Mouse (Mus musculus): ENCODE results near the gene Rora.

DNA sequence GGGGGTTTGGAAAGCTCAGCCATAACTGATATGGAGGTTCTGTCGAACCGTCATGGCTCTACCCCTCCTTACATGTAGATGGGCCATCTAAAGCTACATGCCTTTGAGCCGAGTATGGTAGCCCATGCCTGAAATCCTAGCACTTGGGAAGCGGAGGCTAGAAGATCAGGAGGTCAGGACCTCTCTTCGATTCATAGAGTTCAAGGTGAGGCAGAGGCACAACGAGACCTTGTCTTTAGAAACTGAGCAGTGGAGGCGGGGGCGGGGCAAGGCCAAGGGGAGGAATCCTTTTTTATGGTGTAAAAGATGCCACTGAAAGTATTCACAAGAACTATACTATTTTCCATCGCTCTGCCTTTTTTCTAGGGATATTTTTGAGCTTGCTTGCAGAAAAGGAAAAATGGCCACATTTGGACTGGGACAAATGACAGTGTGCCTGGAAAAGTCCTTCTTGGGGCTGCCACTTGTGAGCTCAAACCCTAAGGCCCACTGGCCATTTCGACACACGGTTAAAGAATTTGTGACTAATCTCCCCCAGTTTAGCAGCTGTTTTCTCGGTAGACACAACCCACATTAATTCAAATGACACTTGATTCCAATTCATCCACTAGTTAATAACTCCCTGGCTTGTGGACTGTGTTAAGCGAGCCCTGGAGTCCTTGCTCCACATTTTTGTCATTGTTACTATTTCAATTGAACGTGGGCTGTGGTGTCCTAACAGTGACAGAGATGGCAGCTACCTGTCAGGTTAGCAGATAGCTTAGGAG lies 679.4 kb downstream of the Rora start:
- no peak for TF ChIP-seq CTCF (IDR thresholded peaks at IDR 0.05; ENCODE audit: control insufficient read depth, insufficient read depth, low read length)
- no peak for TF ChIP-seq POLR2A (IDR thresholded peaks at IDR 0.05; ENCODE audit: borderline replicate concordance, control insufficient read depth, low read depth, low read length)
